Mouse (Mus musculus): Measurements from ENCODE around the gene Gabbr1.

- no peak for TF ChIP-seq CTCF (IDR thresholded peaks at IDR 0.05; ENCODE audit: low read depth)
- TF ChIP-seq EP300 (IDR thresholded peaks at IDR 0.05; ENCODE audit: low read depth), result no peak
Measured at GRCm38 (mm10) chr17:37065993-37066392, 20.2 kb downstream of the Gabbr1 start.

Data from liver, embryonic 14.5 days (tissue).